Comparison of ENCODE assay signal across 8 mouse cellular contexts in genomic region chr8:105172003-105172362, GRCm38 (mm10). TPM values are rescaled to one million over a fixed set of nuclear protein-coding genes. Genes with fewer than 3 reads are reported as not detected.
DNase-seq lines count a peak whose midpoint lies in the region; ATAC-seq and TF ChIP-seq lines count a peak whose summit lies in the region.

No protein-coding gene starts in this region.

- peak overlapping the region; percentile 91 for H3K9ac ChIP-seq in embryonic facial prominence, embryonic 12.5 days
- peak overlapping the region; percentile 86 for H3K9ac ChIP-seq in intestine, postnatal 0 days (ENCODE audit: low read depth, low read length)

- peaks cover 55% of the 10 kb centered on the region for H3K79me2 ChIP-seq in myocyte (ENCODE audit: control insufficient read depth, insufficient read depth)

- H3K4me2 ChIP-seq in embryonic facial prominence, embryonic 12.5 days (replicated peaks): peak overlapping the region; percentile 63
- H3K4me2 ChIP-seq in intestine, postnatal 0 days (replicated peaks; ENCODE audit: low read depth): peak overlapping the region; percentile 71
- peak overlapping the region; percentile 65 for H3K4me2 ChIP-seq in myocyte (ENCODE audit: low read depth)

- peak overlapping the region; percentile 73; the same call in 1 of the 2 replicates for H3K27ac ChIP-seq in layer of hippocampus, adult 2 months
- no peak overlapping the region for H3K27ac ChIP-seq in embryonic facial prominence, embryonic 12.5 days
- H3K27ac ChIP-seq in intestine, postnatal 0 days (ENCODE audit: low read depth, low read length): no peak overlapping the region

- no peaks in the 10 kb centered on the region for H3K27me3 ChIP-seq in embryonic facial prominence, embryonic 12.5 days
- no peaks in the 10 kb centered on the region for H3K27me3 ChIP-seq in intestine, postnatal 0 days (replicated peaks; ENCODE audit: control insufficient read depth, insufficient read depth, low read length)
- H3K27me3 ChIP-seq in myocyte (ENCODE audit: control insufficient read depth, insufficient read depth, insufficient read length): no peaks in the 10 kb centered on the region

- peaks cover 12% of the 10 kb centered on the region for H3K36me3 ChIP-seq in embryonic facial prominence, embryonic 12.5 days
- peaks cover 6% of the 10 kb centered on the region; the same call in 1 of the 2 replicates for H3K36me3 ChIP-seq in intestine, postnatal 0 days (ENCODE audit: control insufficient read depth, insufficient read depth)
- H3K36me3 ChIP-seq in myocyte (ENCODE audit: control insufficient read depth, insufficient read depth): peaks cover 13% of the 10 kb centered on the region

- peak overlapping the region; percentile 76 for H3ac ChIP-seq in myocyte (ENCODE audit: control insufficient read depth, insufficient read length)

- H3K4me3 ChIP-seq in layer of hippocampus, adult 2 months: peak overlapping the region; percentile 82
- H3K4me3 ChIP-seq in embryonic facial prominence, embryonic 12.5 days: peak overlapping the region; percentile 91
- peak overlapping the region; percentile 90 for H3K4me3 ChIP-seq in intestine, postnatal 0 days (ENCODE audit: low read depth, low read length)
- peak overlapping the region; percentile 75 for H3K4me3 ChIP-seq in myocyte

- no peak for DNase-seq in layer of hippocampus, adult 2 months (ENCODE audit: low spot score in 2 of 2)
- DNase-seq in layer of hippocampus, adult 8-10 months (ENCODE audit: low spot score in 2 of 2): no peak
- no peak for DNase-seq in urinary bladder, postnatal 10 days (ENCODE audit: low spot score)
- no peak for DNase-seq in c-Kit-positive CD71-positive TER-119-positive erythroid progenitor cells, embryonic 14.5 days (ENCODE audit: low spot score)

- no peaks in the 10 kb centered on the region for H3K9me3 ChIP-seq in embryonic facial prominence, embryonic 12.5 days
- no peaks in the 10 kb centered on the region for H3K9me3 ChIP-seq in intestine, postnatal 0 days (ENCODE audit: control insufficient read depth)

- TF ChIP-seq POLR2A in myocyte (IDR thresholded peaks at IDR 0.05; ENCODE audit: insufficient read length, low read depth): no peak

- H3K4me1 ChIP-seq in embryonic facial prominence, embryonic 12.5 days: peaks cover 24% of the 10 kb centered on the region
- no peaks in the 10 kb centered on the region for H3K4me1 ChIP-seq in intestine, postnatal 0 days (replicated peaks; ENCODE audit: control insufficient read depth, insufficient read depth, low read length)

- no peak for TF ChIP-seq CTCF in layer of hippocampus, adult 2 months (conservative IDR thresholded peaks at IDR 0.05)
- TF ChIP-seq CTCF in intestine, postnatal 0 days (IDR thresholded peaks at IDR 0.05; ENCODE audit: low read depth): no peak

- ATAC-seq in embryonic facial prominence, embryonic 12.5 days (ENCODE audit: insufficient number of reproducible peaks, insufficient read depth, low FRiP score, low TSS enrichment): no peak
- ATAC-seq in intestine, postnatal 0 days: no peak
- ATAC-seq in activated CD4-positive, CD25-positive, alpha-beta regulatory T cell, adult 4 months: no peak

- 29% methylated on average over 6 of the region's 6 CpGs for WGBS in embryonic facial prominence, embryonic 12.5 days
- 13% methylated on average over 6 of the region's 6 CpGs for WGBS in intestine, postnatal 0 days

TF ChIP-seq in myocyte, 11 proteins besides CTCF, POLR2A, EP300 and RAD21:
- TF ChIP-seq POLR2AphosphoS2 (IDR thresholded peaks at IDR 0.05; ENCODE audit: insufficient read length, low read depth): no peak
- no peak for TF ChIP-seq SRF (IDR thresholded peaks at IDR 0.05; ENCODE audit: control insufficient read depth, insufficient read length, low read depth)
- no peak for TF ChIP-seq TCF12 (IDR thresholded peaks at IDR 0.05; ENCODE audit: insufficient read depth, poor library complexity, severe bottlenecking)
- no peak for TF ChIP-seq REST (IDR thresholded peaks at IDR 0.05; ENCODE audit: insufficient read depth, insufficient read length)
- no peak for TF ChIP-seq USF1 (IDR thresholded peaks at IDR 0.05; ENCODE audit: low read depth)
- no peak for TF ChIP-seq TCF3 (IDR thresholded peaks at IDR 0.05; ENCODE audit: insufficient read length, low read depth)
- no peak for TF ChIP-seq MAX (IDR thresholded peaks at IDR 0.05; ENCODE audit: low read depth)
- TF ChIP-seq MYOG (IDR thresholded peaks at IDR 0.05; ENCODE audit: control insufficient read depth in 1 of 3, insufficient read depth in 1 of 3, insufficient read length in 2 of 3, low read depth in 2 of 3): no peak
- no peak for TF ChIP-seq E2F4 (IDR thresholded peaks at IDR 0.05; ENCODE audit: insufficient read depth)
- no peak for TF ChIP-seq MYOD1 (IDR thresholded peaks at IDR 0.05; ENCODE audit: control insufficient read depth in 1 of 3, insufficient read length in 2 of 3, low read depth in 2 of 3)
- no peak for TF ChIP-seq CEBPB (IDR thresholded peaks at IDR 0.05; ENCODE audit: insufficient read depth, poor library complexity, severe bottlenecking)
TF ChIP-seq in myocyte: peak in this region for 0.

RNA-seq across cellular contexts. Expression of gene Cbfb, which starts 1.5 kb away (rescaled TPM):
- total RNA-seq in layer of hippocampus, adult 2 months (2021): 10 to 100 TPM; 20.0 to 20.4 TPM
- total RNA-seq in layer of hippocampus, adult 8-10 months (2022): 10 to 100 TPM; 19.5 to 27.1 (median 23.1) TPM
- polyA plus RNA-seq in embryonic facial prominence, embryonic 12.5 days (2016; fragmentation: Nextera tagmentation; extraction: Ambion mirVana): 120 and 124 TPM in 2 replicates
- polyA plus RNA-seq in intestine, postnatal 0 days (2015; fragmentation: Nextera tagmentation; extraction: Ambion mirVana): 18.9 and 21.8 TPM in 2 replicates
- 38.1 TPM for polyA plus RNA-seq in myocyte (2012; fragmentation: generic; extraction: Trizol)
- 10 to 100 TPM; 34.0 to 49.2 TPM for polyA plus RNA-seq in activated CD4-positive, CD25-positive, alpha-beta regulatory T cell, adult 4 months (2017; shearing (Covaris generic))

RNA-seq across cellular contexts. Expression of gene Ces4a, which starts 40.4 kb away (rescaled TPM):
- not detected for total RNA-seq in layer of hippocampus, adult 2 months (2021)
- total RNA-seq in layer of hippocampus, adult 8-10 months (2022): not detected
- not detected in 2 replicates for polyA plus RNA-seq in embryonic facial prominence, embryonic 12.5 days (2016; fragmentation: Nextera tagmentation; extraction: Ambion mirVana)
- polyA plus RNA-seq in intestine, postnatal 0 days (2015; fragmentation: Nextera tagmentation; extraction: Ambion mirVana): not detected in 2 replicates
- polyA plus RNA-seq in myocyte (2012; fragmentation: generic; extraction: Trizol): not detected
- not detected for polyA plus RNA-seq in activated CD4-positive, CD25-positive, alpha-beta regulatory T cell, adult 4 months (2017; shearing (Covaris generic))

RNA-seq across cellular contexts. Expression of gene D230025D16Rik, which starts 53.0 kb away (rescaled TPM):
- total RNA-seq in layer of hippocampus, adult 2 months (2021): 10 to 100 TPM; 38.9 to 39.2 TPM
- 10 to 100 TPM; 34.1 to 38.6 (median 36.6) TPM for total RNA-seq in layer of hippocampus, adult 8-10 months (2022)
- 26.3 and 26.7 TPM in 2 replicates for polyA plus RNA-seq in embryonic facial prominence, embryonic 12.5 days (2016; fragmentation: Nextera tagmentation; extraction: Ambion mirVana)
- polyA plus RNA-seq in intestine, postnatal 0 days (2015; fragmentation: Nextera tagmentation; extraction: Ambion mirVana): 14.3 and 14.8 TPM in 2 replicates
- 16.6 TPM for polyA plus RNA-seq in myocyte (2012; fragmentation: generic; extraction: Trizol)
- polyA plus RNA-seq in activated CD4-positive, CD25-positive, alpha-beta regulatory T cell, adult 4 months (2017; shearing (Covaris generic)): 10 to 100 TPM; 12.0 to 17.4 TPM
